8 mouse cellular contexts compared by ENCODE assay signal in the genomic region with DNA sequence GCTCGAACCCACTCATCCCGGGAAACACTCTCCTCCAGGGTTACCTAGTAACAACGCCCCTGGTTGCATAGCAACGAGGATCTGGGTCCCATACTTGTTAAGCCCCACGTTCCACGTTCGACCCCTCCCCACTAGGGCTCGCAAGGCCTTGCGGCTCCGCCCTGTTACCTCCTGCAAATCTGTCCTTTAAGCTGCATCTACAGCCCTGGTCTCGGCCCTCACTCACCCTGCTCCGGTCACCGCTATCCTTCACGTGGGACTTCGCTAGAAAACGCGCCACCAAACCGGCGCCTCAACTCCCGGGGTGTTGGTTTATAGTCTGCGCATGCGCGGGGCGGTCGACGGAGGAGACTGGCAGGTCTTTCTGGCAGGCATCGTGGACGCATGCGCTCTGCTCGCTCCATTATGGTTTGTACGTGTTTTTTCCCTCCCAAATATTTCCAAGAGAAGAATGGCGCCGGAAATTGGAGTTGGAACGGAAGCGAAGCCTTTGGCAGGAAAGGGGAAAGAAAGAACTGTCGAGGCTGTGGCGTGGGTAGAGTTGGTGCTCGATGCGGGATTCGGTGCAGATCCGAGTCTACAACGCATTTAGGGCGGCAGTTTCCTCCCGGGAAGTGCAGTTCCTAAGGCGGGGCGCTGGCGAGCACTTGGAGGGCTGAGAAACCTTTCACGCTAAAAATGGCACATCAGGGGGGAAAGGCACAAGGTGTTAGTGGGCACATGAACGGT. TPM values are rescaled to one million over a fixed set of nuclear protein-coding genes. Genes with fewer than 3 reads are reported as not detected.
DNase-seq lines count a peak whose midpoint lies in the region; ATAC-seq and TF ChIP-seq lines count a peak whose summit lies in the region.

A gene (minus strand): TSS at position 576 of the 729 bp plus-strand sequence.

- H3K4me1 ChIP-seq in bone marrow macrophage, adult 2 months (ENCODE audit: control insufficient read depth, insufficient read depth, low read length), result peaks cover 17% of the 10 kb centered on the region
- H3K4me1 ChIP-seq in embryonic fibroblast, embryonic 13.5 days (ENCODE audit: control insufficient read depth, insufficient read depth, low read length), result peaks cover 3% of the 10 kb centered on the region
- peaks cover 22% of the 10 kb centered on the region for H3K4me1 ChIP-seq in heart, embryonic 10.5 days
- H3K4me1 ChIP-seq in kidney, embryonic 15.5 days, result peaks cover 34% of the 10 kb centered on the region

- DNase-seq in A20 (ENCODE audit: low read depth, low spot score), result peak; percentile 96
- DNase-seq in heart, embryonic 10.5 days (ENCODE audit: low spot score), result peak; percentile 97
- peak; percentile 95 for DNase-seq in liver
- peak; percentile 88 to 95 for DNase-seq in spleen, postnatal 4 days (ENCODE audit: low spot score in 2 of 2)

- H3K4me3 ChIP-seq in bone marrow macrophage, adult 2 months (ENCODE audit: insufficient read depth, low read length), result peak within 1 kb of the TSS; percentile 76
- H3K4me3 ChIP-seq in embryonic fibroblast, embryonic 13.5 days (ENCODE audit: insufficient read depth, low read length), result peak within 1 kb of the TSS; percentile 60
- peak within 1 kb of the TSS; percentile 74 for H3K4me3 ChIP-seq in heart, embryonic 10.5 days
- H3K4me3 ChIP-seq in kidney, embryonic 15.5 days (replicated peaks), result peak within 1 kb of the TSS; percentile 63

- ATAC-seq in kidney, embryonic 15.5 days (replicated peaks; ENCODE audit: low FRiP score), result peak; percentile 93
- peak; percentile 75 for ATAC-seq in monocyte, adult 5-6 weeks (replicated peaks; ENCODE audit: insufficient number of reproducible peaks, low FRiP score, low TSS enrichment, poor library complexity, severe bottlenecking)

- H3K27me3 ChIP-seq in heart, embryonic 10.5 days (ENCODE audit: insufficient read depth, poor library complexity, severe bottlenecking), result no peaks in the 10 kb centered on the region
- no peaks in the 10 kb centered on the region for H3K27me3 ChIP-seq in kidney, embryonic 15.5 days

- no peak for TF ChIP-seq POLR2A in bone marrow macrophage, adult 2 months (IDR thresholded peaks at IDR 0.05; ENCODE audit: borderline replicate concordance, low read depth, low read length)
- TF ChIP-seq POLR2A in embryonic fibroblast, embryonic 13.5 days (IDR thresholded peaks at IDR 0.05; ENCODE audit: low read depth, low read length), result peak; percentile 59

- no peaks in the 10 kb centered on the region for H3K9me3 ChIP-seq in heart, embryonic 10.5 days
- H3K9me3 ChIP-seq in kidney, embryonic 15.5 days (replicated peaks), result peaks cover 10% of the 10 kb centered on the region; the same call in 1 of the 2 replicates

- peak within 1 kb of the TSS; percentile 65 for H3K9ac ChIP-seq in kidney, embryonic 15.5 days

- H3K27ac ChIP-seq in bone marrow macrophage, adult 2 months (ENCODE audit: insufficient read depth, low read depth, low read length), result peak within 1 kb of the TSS; percentile 76
- H3K27ac ChIP-seq in embryonic fibroblast, embryonic 13.5 days (ENCODE audit: insufficient read depth, low read length), result peak within 1 kb of the TSS; percentile 55
- peak within 1 kb of the TSS; percentile 93 for H3K27ac ChIP-seq in heart, embryonic 10.5 days
- H3K27ac ChIP-seq in kidney, embryonic 15.5 days, result peak within 1 kb of the TSS; percentile 95

- H3K4me2 ChIP-seq in kidney, embryonic 15.5 days, result peak within 1 kb of the TSS; percentile 96

- peak; percentile 8; the same call in 1 of the 2 replicates for TF ChIP-seq CTCF in bone marrow macrophage, adult 2 months (IDR thresholded peaks at IDR 0.05; ENCODE audit: low read depth, low read length)
- TF ChIP-seq CTCF in embryonic fibroblast, embryonic 13.5 days (IDR thresholded peaks at IDR 0.05; ENCODE audit: borderline replicate concordance, insufficient read depth, low read length), result no peak

- no peaks in the 10 kb centered on the region; the same call in 1 of the 2 replicates for H3K36me3 ChIP-seq in heart, embryonic 10.5 days
- peaks cover 9% of the 10 kb centered on the region; the same call in 1 of the 2 replicates for H3K36me3 ChIP-seq in kidney, embryonic 15.5 days

- WGBS in heart, embryonic 10.5 days, result under 1% methylated on average over 49 of the region's 49 CpGs
- under 1% methylated on average over 49 of the region's 49 CpGs for WGBS in kidney, embryonic 15.5 days

RNA-seq across cellular contexts. Expression of the gene that starts here (rescaled TPM):
- polyA plus RNA-seq in bone marrow macrophage, adult 2 months (2012; ENCODE audit: insufficient read depth, insufficient read length, missing spikeins), result 75.4 and 80.6 TPM in 2 replicates
- 50.6 and 59.9 TPM in 2 replicates for polyA plus RNA-seq in embryonic fibroblast, embryonic 13.5 days (2011; ENCODE audit: insufficient read length, low read depth, missing spikeins)
- polyA plus RNA-seq in heart, embryonic 10.5 days (2016; fragmentation: Nextera tagmentation; extraction: Ambion mirVana), result 67.8 and 68.2 TPM in 2 replicates
- polyA plus RNA-seq in kidney, embryonic 15.5 days (2015; fragmentation: Nextera tagmentation; extraction: Ambion mirVana), result 93.6 and 105 TPM in 2 replicates
- total RNA-seq in monocyte, adult 5-6 weeks (2017), result 32.4 to 64.6 TPM (median 53.0 TPM) in 3 replicates

Comparison
In these comparisons a context has a peak if more than half of its experiments do, and no peak if none do; other contexts are left out.
1. Peak in every context shown above with its lines: DNase-seq, ATAC-seq, H3K4me3 ChIP-seq and H3K27ac ChIP-seq.